Mouse (Mus musculus) bone marrow macrophage, adult 2 months (primary cell): ENCODE results near the gene Jph4. TPM values are rescaled to one million over a fixed set of nuclear protein-coding genes. Genes with fewer than 3 reads are reported as not detected.

Source experiments
- H3K27ac ChIP-seq: 2 replicates; pipeline ENCODE4 v1.5.1; 2012; ENCODE audit warnings: low read depth, low read length; ENCODE audit not compliant: insufficient read depth
- H3K4me1 ChIP-seq: 2 replicates; pipeline ENCODE4 v1.6.1; 2012; ENCODE audit warnings: low read length; ENCODE audit not compliant: control insufficient read depth, insufficient read depth
- H3K4me3 ChIP-seq: 2 replicates; pipeline ENCODE4 v1.5.1; 2012; ENCODE audit warnings: mild to moderate bottlenecking, low read length, moderate library complexity; ENCODE audit not compliant: insufficient read depth
- CTCF ChIP-seq: IDR thresholded peaks from 2 replicates; pipeline ENCODE4 v1.5.1; 2012; ENCODE audit warnings: low read depth, mild to moderate bottlenecking, low read length, moderate library complexity
- POLR2A ChIP-seq: IDR thresholded peaks from 2 replicates; pipeline ENCODE4 v1.6.1; 2012; ENCODE audit warnings: mild to moderate bottlenecking, low read depth, low read length, borderline replicate concordance
- polyA plus RNA-seq: library from polyadenylated mRNA; stranded (reverse); fragments of >200 nt; gene quantifications from 2 replicates; pipeline ENCODE4 v1.2.4, GENCODE M21; 2012; ENCODE audit not compliant: missing spikeins, insufficient read depth, insufficient read length

Gene Jph4
- polyA plus RNA-seq, 1 experiment = not detected

DNA sequence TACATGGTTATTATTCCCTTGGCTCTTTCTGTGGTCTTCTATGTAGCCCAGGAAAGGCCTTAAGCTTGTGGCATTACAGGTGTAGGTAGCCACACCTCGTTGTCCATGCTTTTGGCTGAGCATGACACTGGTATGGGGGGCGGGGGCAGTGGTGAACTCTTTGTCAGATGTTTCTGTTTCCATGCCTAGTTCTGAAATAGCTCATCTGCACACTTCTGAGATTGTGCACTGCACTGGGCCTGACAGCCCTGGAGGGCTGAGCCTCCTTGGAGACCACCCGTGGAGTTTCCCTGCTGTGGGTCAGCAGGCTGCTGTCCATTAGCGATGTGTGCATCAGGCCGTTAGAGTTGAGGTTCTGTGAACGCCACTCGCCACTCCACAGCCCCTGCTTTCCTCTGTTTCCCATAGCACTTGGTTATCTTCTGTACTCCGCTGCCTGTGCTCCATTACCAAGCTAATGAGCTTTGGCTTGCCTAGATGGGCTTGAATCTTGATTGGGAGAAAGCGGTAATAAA, 20.1 kb downstream of the Jph4 start:
- no peak overlapping the region for H3K27ac ChIP-seq
- H3K4me1 ChIP-seq = peaks cover 25% of the 10 kb centered on the region
- TF ChIP-seq CTCF (no peak), POLR2A (no peak)
- H3K4me3 ChIP-seq = peak overlapping the region; percentile 0; the same call in 1 of the 2 replicates

DNA sequence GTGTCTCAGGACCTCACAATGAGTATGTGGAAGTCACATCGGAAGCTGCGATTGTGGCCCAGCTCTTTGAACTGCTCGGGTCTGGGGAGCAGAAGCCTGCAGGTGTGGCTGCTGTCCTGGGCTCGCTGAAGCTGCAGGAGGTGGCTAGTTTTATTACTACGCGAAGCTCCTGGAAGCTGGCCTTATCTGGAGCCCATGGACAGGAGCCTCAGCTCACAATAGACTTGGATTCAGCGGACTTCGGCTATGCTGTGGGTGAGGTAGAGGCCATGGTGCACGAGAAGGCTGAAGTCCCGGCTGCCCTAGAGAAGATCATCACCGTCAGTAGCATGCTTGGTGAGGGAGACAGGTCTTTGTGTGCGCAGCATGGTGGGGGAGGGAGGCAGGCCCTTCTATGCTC, 21.1 kb downstream of the Jph4 start:
- Histone ChIP-seq H3K4me3 (peak overlapping the region; percentile 95), H3K4me1 (peaks cover 30% of the 10 kb centered on the region), H3K27ac (peak overlapping the region; percentile 63; the same call in 1 of the 2 replicates)
- TF ChIP-seq CTCF = no peak
- no peak for TF ChIP-seq POLR2A

DNA sequence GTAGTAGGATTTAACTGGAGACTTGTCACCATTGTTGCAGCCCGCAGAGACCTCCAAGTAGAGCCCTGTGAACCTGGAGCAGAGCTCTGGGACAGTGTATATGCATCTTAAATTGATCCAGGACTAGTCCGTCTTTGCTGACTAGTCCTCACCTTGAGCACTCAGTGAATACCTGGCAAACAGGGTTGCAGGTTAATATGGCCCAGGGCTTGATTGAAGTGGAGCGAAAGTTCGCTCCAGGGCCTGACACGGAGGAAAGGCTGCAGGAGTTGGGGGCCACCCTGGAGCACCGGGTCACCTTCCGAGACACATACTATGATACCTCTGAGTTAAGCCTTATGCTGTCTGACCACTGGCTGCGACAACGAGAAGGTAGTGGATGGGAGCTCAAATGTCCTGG, 21.5 kb downstream of the Jph4 start:
- peak overlapping the region; percentile 63 for H3K27ac ChIP-seq
- H3K4me3 ChIP-seq = peak overlapping the region; percentile 95
- peaks cover 32% of the 10 kb centered on the region for H3K4me1 ChIP-seq
- no peak for TF ChIP-seq CTCF
- no peak for TF ChIP-seq POLR2A

DNA sequence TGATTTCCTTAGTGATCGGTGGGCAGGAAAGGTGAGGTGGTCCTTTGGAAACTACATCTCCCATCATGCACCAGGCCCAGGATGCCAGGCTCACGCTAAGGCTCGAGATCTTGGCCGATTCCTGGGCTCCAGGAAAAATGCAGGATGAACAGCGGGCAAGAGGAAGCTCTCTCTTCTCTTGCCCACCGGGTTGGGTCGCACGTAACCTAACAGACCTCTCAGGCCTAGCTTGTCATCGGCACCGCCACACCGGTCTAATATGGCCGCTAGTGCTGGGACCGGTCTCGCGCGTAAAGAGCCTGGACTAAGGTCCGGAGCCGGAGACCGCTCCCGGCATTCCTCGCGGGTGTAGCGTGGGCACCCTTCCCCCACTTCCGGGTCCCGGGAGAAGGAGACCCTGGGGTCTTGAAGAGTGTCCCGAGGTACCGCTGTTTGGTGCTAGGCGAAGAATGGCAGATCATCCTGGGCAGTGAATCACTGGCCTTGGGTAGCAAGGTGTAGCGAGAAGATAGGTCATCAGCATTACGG, 22.0 kb downstream of the Jph4 start, which contains the start of gene Thtpa:
Gene Thtpa, plus strand, starts transcription at position 81 of the 528 bp plus-strand sequence.
- H3K4me3 ChIP-seq = peak within 1 kb of the TSS; percentile 95
- peaks cover 36% of the 10 kb centered on the region for H3K4me1 ChIP-seq
- H3K27ac ChIP-seq = peak within 1 kb of the TSS; percentile 63
- TF ChIP-seq POLR2A (no peak), CTCF (no peak)

DNA sequence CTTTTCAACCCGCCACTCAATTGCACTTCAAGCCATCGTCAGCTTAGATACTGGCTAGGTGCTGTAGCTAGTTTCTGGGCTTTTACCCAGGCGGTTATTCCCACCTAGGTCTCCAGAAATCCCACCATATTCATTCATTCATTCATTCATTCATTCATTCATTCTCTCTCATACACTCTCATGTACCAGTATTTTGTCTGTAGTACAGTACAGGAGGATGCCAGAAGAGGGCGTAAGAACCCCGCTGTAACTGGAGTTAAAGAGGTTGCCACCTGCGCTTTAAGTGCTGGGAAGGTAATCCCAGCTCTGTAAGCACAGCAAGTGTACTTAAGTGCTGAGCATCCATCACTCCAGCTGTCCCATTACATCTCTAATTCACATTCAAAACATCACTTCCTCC, 22.8 kb downstream of the Jph4 start:
- H3K4me1 ChIP-seq = peaks cover 45% of the 10 kb centered on the region
- H3K27ac ChIP-seq = no peak overlapping the region
- no peak for TF ChIP-seq CTCF
- TF ChIP-seq POLR2A = no peak
- no peak overlapping the region for H3K4me3 ChIP-seq

DNA sequence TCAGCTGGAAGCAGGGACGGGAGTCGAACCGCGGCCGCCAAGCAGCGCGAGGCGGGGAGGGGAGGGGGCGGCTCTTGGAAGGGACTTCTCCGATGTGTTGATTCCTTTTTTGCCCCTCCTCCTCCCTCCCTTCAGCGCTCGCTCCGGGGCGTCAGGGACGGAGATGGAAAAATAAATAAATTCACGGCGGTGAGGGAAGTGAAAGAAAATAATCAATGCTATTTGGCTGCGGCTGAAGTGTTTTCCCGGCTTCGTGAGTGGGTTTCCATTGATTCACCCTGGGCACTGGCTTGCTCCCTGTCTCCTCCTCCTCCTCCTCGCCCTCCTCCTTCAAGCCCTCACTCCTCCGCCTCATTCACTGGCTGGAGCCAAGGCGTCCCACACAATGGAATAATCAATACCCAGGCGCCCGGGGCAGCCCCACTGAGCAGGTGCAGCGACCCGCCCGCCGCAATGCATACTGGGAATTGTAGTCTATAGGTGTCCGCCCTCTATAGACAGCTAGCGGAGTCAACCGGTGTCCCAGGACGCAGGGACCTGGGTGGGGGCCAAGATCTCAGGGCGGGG, 24.6 kb downstream of the Jph4 start, which contains the start of gene Zfhx2:
Gene Zfhx2, minus strand, starts transcription at position 314 of the 567 bp plus-strand sequence.
- no peak for TF ChIP-seq CTCF
- TF ChIP-seq POLR2A = no peak
- Histone ChIP-seq H3K4me3 (peak within 1 kb of the TSS; percentile 77), H3K27ac (peak within 1 kb of the TSS; percentile 28), H3K4me1 (peaks cover 36% of the 10 kb centered on the region)

DNA sequence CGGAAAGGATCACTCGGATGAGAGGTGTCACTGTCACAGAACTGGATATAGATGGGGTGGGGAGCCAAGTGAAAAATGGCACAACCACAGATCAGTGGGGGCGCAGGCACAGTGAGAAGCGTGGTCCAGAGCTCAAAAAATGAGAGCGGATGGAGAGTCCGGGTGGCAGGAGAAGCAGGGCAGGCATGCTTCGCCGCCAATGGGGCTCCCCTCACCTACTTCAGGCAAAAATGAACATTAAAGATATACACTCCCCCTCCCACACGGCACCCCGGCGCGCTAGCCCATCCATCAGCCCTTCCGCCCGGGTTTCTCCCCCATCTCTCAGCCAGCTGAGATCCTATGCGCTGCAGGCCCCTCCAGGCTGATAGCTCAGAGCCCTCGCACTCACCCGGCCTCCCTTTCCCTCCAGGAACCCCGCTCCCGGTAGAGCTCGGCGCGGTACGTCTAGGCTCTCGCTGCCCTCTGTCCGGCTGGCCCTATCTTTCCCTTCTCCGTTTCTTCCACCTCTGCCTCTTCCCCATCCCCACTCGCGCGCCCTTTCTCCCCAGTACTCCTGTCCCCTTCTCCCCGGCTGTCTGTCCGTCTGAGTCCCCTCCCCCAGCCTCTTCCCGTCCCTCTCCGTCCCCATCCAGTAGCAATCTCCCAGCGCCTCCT, 25.4 kb downstream of the Jph4 start:
- Histone ChIP-seq H3K27ac (peak overlapping the region; percentile 28), H3K4me3 (peak overlapping the region; percentile 77), H3K4me1 (peaks cover 29% of the 10 kb centered on the region)
- TF ChIP-seq POLR2A (no peak), CTCF (no peak)

DNA sequence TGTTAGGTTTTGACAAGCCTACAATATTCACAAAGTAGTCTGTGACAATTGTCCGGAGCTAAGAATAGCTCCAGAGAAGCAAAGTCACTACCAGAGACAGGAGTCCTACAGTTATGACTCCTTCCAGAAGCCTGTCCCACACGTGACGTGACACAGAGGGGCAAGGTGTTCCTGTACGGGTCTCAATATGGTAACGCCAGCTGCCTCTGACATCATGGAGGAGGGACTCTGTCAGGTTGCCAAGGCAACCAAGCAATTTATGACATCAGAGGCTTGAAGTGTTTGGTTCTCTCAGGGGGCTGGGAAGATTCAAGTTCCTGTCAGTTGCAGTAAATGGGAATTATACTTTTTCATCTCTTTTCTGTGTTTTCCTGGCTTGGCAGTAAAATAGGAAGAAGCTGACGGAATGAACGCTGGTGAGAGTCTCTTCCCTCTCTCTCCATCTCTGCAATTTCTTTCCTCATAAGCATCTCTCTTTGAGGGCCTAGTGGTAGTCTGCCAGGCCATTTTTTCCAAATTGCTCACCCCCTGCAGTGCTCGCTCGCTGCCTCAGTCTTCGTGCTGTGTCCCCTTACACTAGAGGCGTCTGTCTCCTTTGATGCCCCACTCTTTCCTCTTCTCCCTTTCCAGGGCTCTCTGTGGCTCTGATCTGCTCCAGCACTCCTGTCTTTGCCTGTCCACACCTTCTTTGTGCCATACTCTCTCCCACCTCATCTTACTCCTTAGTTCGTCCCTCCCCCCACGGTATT, 27.4 kb downstream of the Jph4 start:
- Histone ChIP-seq H3K27ac (0 out of 2 replicates have a peak overlapping the region, but pooled peaks have one; percentile 7), H3K4me3 (no peak overlapping the region), H3K4me1 (peaks cover 36% of the 10 kb centered on the region)
- TF ChIP-seq POLR2A = no peak
- no peak for TF ChIP-seq CTCF

DNA sequence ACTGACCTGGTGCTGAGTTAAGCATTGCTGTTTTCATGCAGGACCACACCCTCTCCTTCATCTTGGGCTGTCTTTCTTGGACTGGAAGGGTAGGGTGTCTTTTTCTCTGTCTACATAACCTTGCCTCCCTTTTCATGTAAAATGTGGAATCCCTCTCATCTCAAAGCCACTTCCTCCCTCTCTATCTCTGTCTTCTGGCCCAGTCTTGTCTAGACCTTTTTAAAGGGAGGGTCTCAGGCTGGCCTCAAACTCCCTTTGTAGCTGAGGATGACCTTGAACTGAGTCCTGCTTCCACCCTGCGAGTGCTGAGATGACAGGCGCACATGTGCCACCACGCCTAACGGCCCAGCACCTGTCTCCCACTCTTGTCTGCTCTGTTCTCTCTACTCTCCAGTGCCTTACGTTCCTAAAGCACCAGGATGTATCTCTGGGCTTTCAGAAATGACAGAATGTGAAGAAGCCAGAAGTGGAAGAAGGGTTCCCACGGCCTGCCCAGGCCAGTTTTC, 30.7 kb downstream of the Jph4 start:
- peaks cover 35% of the 10 kb centered on the region for H3K4me1 ChIP-seq

More for the DNA sequence above, 30.7 kb downstream of the Jph4 start:
- H3K27ac ChIP-seq = no peak overlapping the region
- H3K4me3 ChIP-seq = no peak overlapping the region
- TF ChIP-seq POLR2A (no peak), CTCF (no peak)
